Mouse (Mus musculus): ENCODE results near the gene Hjurp. TPM values are rescaled to one million over a fixed set of nuclear protein-coding genes. Genes with fewer than 3 reads are reported as not detected.

Gene Hjurp
- polyA plus RNA-seq, 1 experiment from 2014 or later: 189 TPM

DNA sequence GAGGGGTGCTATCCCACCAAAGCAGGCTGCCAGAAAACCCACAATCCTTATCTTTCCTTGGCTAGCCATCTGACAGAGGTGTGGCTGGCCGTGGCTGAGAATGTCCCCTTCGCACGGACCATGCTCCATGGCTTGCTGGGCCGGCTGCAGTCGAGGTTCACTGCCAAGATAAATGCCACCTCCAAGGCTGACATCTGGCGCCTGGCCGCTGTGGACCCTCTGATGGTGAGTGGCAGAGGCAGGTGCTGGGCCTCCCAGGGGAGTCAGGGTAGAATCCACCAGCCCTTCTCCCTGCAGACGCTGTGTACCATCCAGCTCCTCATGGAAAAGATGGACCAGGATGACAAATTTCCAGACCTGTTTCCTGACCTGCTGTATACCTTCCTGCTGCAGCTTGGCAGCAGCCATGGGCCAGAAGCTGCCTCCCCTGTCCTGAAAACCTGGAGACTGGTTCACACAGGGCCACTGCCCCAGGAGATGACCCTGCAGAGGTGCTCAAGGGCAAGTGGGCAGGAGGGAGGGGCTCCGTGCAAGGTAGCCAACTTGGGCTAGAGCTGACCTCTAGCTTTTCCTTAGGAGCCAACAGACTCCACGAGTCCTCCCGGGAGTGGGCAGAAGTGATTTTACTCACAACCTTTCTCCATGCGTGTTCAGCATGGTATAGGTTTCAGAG, 22.5 kb downstream of the Hjurp start:
- H3K27ac ChIP-seq (replicated peaks): no peak overlapping the region
- H3K4me3 ChIP-seq: no peak overlapping the region
- no peak for ATAC-seq (ENCODE audit: low FRiP score, low read depth)
- no peak overlapping the region for H3K9ac ChIP-seq (replicated peaks)
- H3K9me3 ChIP-seq: peaks cover 90% of the 10 kb centered on the region
- H3K36me3 ChIP-seq: peaks cover 6% of the 10 kb centered on the region
- no peaks in the 10 kb centered on the region for H3K27me3 ChIP-seq
- 88% methylated on average over 12 of the region's 12 CpGs for WGBS
- no peak overlapping the region for H3K4me2 ChIP-seq (replicated peaks)
- H3K4me1 ChIP-seq: no peaks in the 10 kb centered on the region

DNA sequence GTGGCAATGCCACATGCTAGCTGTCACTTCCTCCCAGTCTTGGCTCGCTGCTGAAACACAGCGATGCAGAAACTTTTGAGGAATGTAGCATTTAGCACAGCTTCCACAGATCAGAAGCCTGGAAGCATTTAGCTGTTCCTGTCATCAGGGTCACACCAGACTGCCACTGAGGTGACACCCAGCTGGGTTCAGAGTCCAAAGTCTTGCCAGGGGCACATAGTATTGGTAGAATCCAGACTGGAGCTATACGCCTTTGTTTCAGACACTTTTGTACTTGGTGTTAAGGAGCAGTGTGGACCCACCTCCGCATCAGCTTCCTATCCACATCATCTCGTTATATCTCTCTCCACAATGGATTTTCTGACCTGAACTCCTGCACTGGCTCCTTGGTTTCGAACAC, 23.9 kb downstream of the Hjurp start:
- Histone ChIP-seq H3K9me3 (peaks cover 97% of the 10 kb centered on the region), H3K36me3 (no peaks in the 10 kb centered on the region), H3K4me1 (no peaks in the 10 kb centered on the region), H3K9ac (replicated peaks) (no peak overlapping the region), H3K4me3 (no peak overlapping the region), H3K27ac (replicated peaks) (no peak overlapping the region), H3K27me3 (no peaks in the 10 kb centered on the region), H3K4me2 (replicated peaks) (no peak overlapping the region)
- ATAC-seq (ENCODE audit: low FRiP score, low read depth): no peak
- WGBS: 74% methylated on average over 6 of the region's 6 CpGs

DNA sequence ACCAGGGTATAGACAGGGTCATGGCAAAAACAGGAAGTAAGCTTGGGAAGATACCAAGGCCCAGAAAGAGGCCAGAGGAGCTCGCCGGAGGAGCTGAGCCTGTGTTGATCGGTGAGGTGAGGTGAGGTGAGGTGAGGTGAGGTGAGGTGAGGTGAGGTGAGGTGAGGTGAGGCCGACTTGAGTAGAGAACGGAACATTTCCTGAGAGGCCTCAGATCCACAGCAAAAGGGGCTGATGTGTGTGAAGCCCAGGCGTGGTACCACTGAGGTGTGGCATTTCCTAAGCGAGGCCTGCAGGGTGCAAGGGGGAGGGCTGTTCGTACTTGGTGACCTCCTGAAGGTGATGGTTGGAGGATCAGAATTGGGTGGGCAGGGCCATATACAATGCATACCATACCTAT, 24.3 kb downstream of the Hjurp start:
- Histone ChIP-seq H3K4me2 (replicated peaks) (no peak overlapping the region), H3K27me3 (no peaks in the 10 kb centered on the region), H3K9ac (replicated peaks) (no peak overlapping the region), H3K36me3 (no peaks in the 10 kb centered on the region), H3K4me3 (no peak overlapping the region), H3K27ac (replicated peaks) (no peak overlapping the region), H3K4me1 (no peaks in the 10 kb centered on the region), H3K9me3 (peaks cover 97% of the 10 kb centered on the region)
- WGBS: 74% methylated on average over 8 of the region's 8 CpGs
- ATAC-seq (ENCODE audit: low FRiP score, low read depth): no peak

DNA sequence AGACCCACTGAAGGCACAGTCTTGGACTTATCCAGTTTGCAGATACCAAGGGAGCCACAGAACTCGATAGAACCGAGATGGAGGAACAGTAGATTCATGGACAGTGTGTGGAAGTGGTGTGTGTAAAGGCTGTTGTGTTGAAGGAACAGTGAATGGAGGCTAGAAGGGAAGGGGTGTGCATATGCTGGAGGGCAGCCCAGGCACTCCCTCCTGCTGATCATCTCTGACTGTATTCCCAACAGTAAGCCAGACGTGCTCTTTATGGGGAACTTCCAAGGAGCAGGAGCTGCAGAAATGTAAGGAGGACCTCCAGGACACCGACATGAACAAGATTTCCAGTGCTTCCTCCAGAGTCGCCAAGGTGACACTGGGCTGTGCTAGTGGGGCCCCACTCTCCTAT, 27.4 kb downstream of the Hjurp start:
- H3K4me1 ChIP-seq: no peaks in the 10 kb centered on the region
- H3K36me3 ChIP-seq: no peaks in the 10 kb centered on the region
- no peak overlapping the region for H3K4me2 ChIP-seq (replicated peaks)
- peaks cover 96% of the 10 kb centered on the region for H3K9me3 ChIP-seq
- 79% methylated on average over 5 of the region's 5 CpGs for WGBS
- H3K27ac ChIP-seq (replicated peaks): no peak overlapping the region
- no peaks in the 10 kb centered on the region for H3K27me3 ChIP-seq
- ATAC-seq (ENCODE audit: low FRiP score, low read depth): 0 out of 2 replicates have a peak, but pooled peaks have one; percentile 3
- no peak overlapping the region for H3K9ac ChIP-seq (replicated peaks)
- no peak overlapping the region for H3K4me3 ChIP-seq

- no peak overlapping the region for H3K4me3 ChIP-seq
- no peak overlapping the region for H3K4me2 ChIP-seq (replicated peaks)
- no peaks in the 10 kb centered on the region for H3K36me3 ChIP-seq
- ATAC-seq (ENCODE audit: low FRiP score, low read depth): no peak
- H3K9ac ChIP-seq (replicated peaks): no peak overlapping the region
- H3K27ac ChIP-seq (replicated peaks): no peak overlapping the region
- 77% methylated on average over 7 of the region's 7 CpGs for WGBS
- peaks cover 96% of the 10 kb centered on the region for H3K9me3 ChIP-seq
- H3K27me3 ChIP-seq: no peaks in the 10 kb centered on the region
- H3K4me1 ChIP-seq: no peaks in the 10 kb centered on the region
Observed at GRCm38 (mm10) chr1:88249596-88249995, 27.8 kb downstream of the Hjurp start.

DNA sequence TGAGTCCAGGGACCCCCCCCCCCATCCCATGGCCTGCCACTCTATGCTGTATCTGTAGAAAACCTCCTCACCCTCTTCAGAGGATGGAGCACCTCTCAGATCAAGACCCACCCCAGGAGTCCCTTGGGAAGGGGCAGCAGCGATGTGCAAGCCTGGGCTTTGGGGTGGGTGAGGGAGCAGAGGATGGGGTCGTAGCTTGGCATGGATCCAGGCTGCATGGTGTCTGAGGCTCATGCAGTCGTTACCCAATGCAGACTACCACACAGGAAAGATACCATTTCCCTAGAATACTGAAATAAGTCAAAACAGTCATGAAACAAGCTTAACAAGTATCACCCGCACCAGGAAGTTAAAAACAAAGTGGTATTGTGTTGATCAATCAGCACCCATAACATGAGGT, 28.8 kb downstream of the Hjurp start:
- H3K9ac ChIP-seq (replicated peaks): no peak overlapping the region
- H3K9me3 ChIP-seq: peaks cover 96% of the 10 kb centered on the region
- no peaks in the 10 kb centered on the region for H3K4me1 ChIP-seq
- 70% methylated on average over 4 of the region's 4 CpGs for WGBS
- ATAC-seq (ENCODE audit: low FRiP score, low read depth): no peak
- no peak overlapping the region for H3K27ac ChIP-seq (replicated peaks)
- H3K4me3 ChIP-seq: no peak overlapping the region
- H3K27me3 ChIP-seq: no peaks in the 10 kb centered on the region
- H3K4me2 ChIP-seq (replicated peaks): no peak overlapping the region
- no peaks in the 10 kb centered on the region for H3K36me3 ChIP-seq

GRCm38 (mm10) chr1:88247660-88248059, 29.8 kb downstream of the Hjurp start:
- Histone ChIP-seq H3K9me3 (peaks cover 96% of the 10 kb centered on the region), H3K9ac (replicated peaks) (no peak overlapping the region), H3K4me3 (no peak overlapping the region), H3K4me1 (no peaks in the 10 kb centered on the region), H3K4me2 (replicated peaks) (no peak overlapping the region), H3K27ac (replicated peaks) (no peak overlapping the region), H3K36me3 (no peaks in the 10 kb centered on the region), H3K27me3 (no peaks in the 10 kb centered on the region)
- 55% methylated on average over 2 of the region's 2 CpGs for WGBS
- no peak for ATAC-seq (ENCODE audit: low FRiP score, low read depth)

DNA sequence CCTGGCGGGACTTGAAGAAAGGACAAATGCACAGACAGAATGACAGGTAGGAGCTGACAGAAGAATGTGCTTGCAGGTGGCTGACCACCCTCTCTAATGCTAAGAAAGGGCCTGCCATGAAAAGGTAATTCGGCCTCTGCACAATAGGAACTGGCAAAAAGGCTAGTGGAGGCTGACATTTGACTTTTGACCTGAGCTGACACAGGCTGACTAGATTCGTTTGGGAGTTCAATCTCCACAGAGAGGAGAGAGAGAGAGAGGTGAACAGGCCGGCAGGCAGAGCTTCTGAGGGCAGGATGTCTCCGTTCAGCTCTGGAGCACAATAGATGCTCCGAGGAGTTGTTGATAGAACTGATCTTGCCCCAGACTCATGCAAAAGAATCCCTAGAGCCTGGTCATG, 31.0 kb downstream of the Hjurp start:
- Histone ChIP-seq H3K4me2 (replicated peaks) (no peak overlapping the region), H3K4me1 (no peaks in the 10 kb centered on the region), H3K4me3 (no peak overlapping the region), H3K27ac (replicated peaks) (no peak overlapping the region), H3K36me3 (no peaks in the 10 kb centered on the region), H3K9me3 (peaks cover 97% of the 10 kb centered on the region), H3K27me3 (no peaks in the 10 kb centered on the region), H3K9ac (replicated peaks) (no peak overlapping the region)
- WGBS: 46% methylated on average over 6 of the region's 6 CpGs
- ATAC-seq (ENCODE audit: low FRiP score, low read depth): no peak

GRCm38 (mm10) chr1:88245881-88246280, 31.6 kb downstream of the Hjurp start:
- Histone ChIP-seq H3K36me3 (no peaks in the 10 kb centered on the region), H3K9me3 (peaks cover 97% of the 10 kb centered on the region), H3K9ac (replicated peaks) (no peak overlapping the region), H3K4me2 (replicated peaks) (no peak overlapping the region), H3K27ac (replicated peaks) (no peak overlapping the region), H3K4me3 (no peak overlapping the region), H3K27me3 (no peaks in the 10 kb centered on the region), H3K4me1 (no peaks in the 10 kb centered on the region)
- WGBS: 76% methylated on average over 6 of the region's 6 CpGs
- no peak for ATAC-seq (ENCODE audit: low FRiP score, low read depth)

DNA sequence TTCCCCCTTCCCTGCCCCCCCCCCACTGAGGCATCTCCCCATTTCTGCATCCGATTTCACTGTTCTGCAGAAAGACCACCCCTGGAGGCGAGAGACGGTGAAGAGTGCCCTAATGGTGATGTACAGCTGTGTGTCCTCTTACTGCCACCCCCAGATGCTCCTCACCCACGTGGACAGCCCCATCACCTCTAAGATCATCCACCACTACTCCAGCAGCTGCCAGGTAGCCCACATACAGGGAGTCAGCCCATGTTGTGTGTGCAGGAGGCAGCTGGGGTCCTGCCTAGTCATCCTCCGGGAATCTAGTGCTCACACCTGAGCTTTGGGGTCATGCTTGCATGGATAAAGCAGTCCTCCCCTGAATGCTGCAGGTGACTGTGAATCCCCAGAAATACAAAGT, 33.6 kb downstream of the Hjurp start:
- H3K27me3 ChIP-seq: no peaks in the 10 kb centered on the region
- WGBS: 64% methylated on average over 5 of the region's 5 CpGs
- ATAC-seq (ENCODE audit: low FRiP score, low read depth): no peak
- H3K4me3 ChIP-seq: no peak overlapping the region
- peaks cover 97% of the 10 kb centered on the region for H3K9me3 ChIP-seq
- H3K27ac ChIP-seq (replicated peaks): no peak overlapping the region
- H3K36me3 ChIP-seq: no peaks in the 10 kb centered on the region
- no peak overlapping the region for H3K9ac ChIP-seq (replicated peaks)
- H3K4me1 ChIP-seq: no peaks in the 10 kb centered on the region
- no peak overlapping the region for H3K4me2 ChIP-seq (replicated peaks)

- Histone ChIP-seq H3K36me3 (no peaks in the 10 kb centered on the region), H3K4me2 (replicated peaks) (no peak overlapping the region), H3K4me1 (no peaks in the 10 kb centered on the region), H3K4me3 (no peak overlapping the region), H3K9ac (replicated peaks) (no peak overlapping the region), H3K27ac (replicated peaks) (no peak overlapping the region), H3K9me3 (peaks cover 95% of the 10 kb centered on the region), H3K27me3 (no peaks in the 10 kb centered on the region)
- WGBS: 74% methylated on average over 4 of the region's 4 CpGs
- ATAC-seq (ENCODE audit: low FRiP score, low read depth): peak; percentile 10; the same call in 1 of the 2 replicates
Observed at GRCm38 (mm10) chr1:88240579-88240978, 36.9 kb downstream of the Hjurp start.

- no peak overlapping the region for H3K9ac ChIP-seq (replicated peaks)
- no peak overlapping the region for H3K27ac ChIP-seq (replicated peaks)
- ATAC-seq (ENCODE audit: low FRiP score, low read depth): no peak
- 74% methylated on average over 5 of the region's 5 CpGs for WGBS
- H3K27me3 ChIP-seq: no peaks in the 10 kb centered on the region
- peaks cover 95% of the 10 kb centered on the region for H3K9me3 ChIP-seq
- no peak overlapping the region for H3K4me2 ChIP-seq (replicated peaks)
- H3K4me3 ChIP-seq: no peak overlapping the region
- no peaks in the 10 kb centered on the region for H3K36me3 ChIP-seq
- no peaks in the 10 kb centered on the region for H3K4me1 ChIP-seq
Observed at GRCm38 (mm10) chr1:88240072-88240471, 37.4 kb downstream of the Hjurp start.

DNA sequence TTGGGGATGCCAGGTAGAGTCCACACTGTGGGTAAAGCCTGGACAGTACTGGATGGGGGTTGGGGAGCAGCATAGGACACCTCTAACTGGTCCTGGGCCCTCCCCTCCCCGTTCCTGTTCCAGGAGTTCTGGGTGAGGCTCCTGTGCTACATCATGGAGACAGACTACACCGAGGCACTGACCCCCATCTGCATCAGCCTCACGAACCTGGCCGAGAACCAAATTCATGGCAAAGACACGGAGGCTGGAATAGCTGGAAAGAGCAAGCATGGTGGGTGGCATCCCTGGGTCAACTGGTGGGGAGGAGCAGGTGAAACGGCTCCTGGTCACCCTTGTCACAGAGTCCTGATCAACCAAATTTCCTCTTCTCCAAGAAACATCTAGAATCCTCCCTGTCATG, 38.7 kb downstream of the Hjurp start:
- H3K9ac ChIP-seq (replicated peaks): no peak overlapping the region
- no peak overlapping the region for H3K27ac ChIP-seq (replicated peaks)
- no peaks in the 10 kb centered on the region for H3K36me3 ChIP-seq
- no peak; the same call in 1 of the 2 replicates for ATAC-seq (ENCODE audit: low FRiP score, low read depth)
- WGBS: 75% methylated on average over 6 of the region's 6 CpGs
- H3K4me3 ChIP-seq: no peak overlapping the region
- no peaks in the 10 kb centered on the region for H3K4me1 ChIP-seq
- no peaks in the 10 kb centered on the region for H3K27me3 ChIP-seq
- H3K9me3 ChIP-seq: peaks cover 95% of the 10 kb centered on the region
- H3K4me2 ChIP-seq (replicated peaks): no peak overlapping the region

Measured in midbrain, embryonic 12.5 days (tissue).